Mouse (Mus musculus) embryo, embryonic 10.5 days (tissue): ENCODE measurements at regions not wholly inside any gene's neighbourhood (a gene's known extent, or its start where the extent isn't known, plus 50 kb on each side); places are given as distances from the start of the nearest gene placed in this dataset.
A peak's percentile ranks its signal among the peaks of the same experiment; 100 is the strongest.

Source experiments
- DNase-seq: peaks from one replicate; pipeline ENCODE4 v3.0.0-alpha.2; 2015; ENCODE audit warnings: low spot score

- DNase-seq: no peak
These were observed 370.9 kb downstream of the Dcdc2c start for GRCm38 (mm10) chr12:28181265-28181664.

- no peak for DNase-seq
These were observed 376.2 kb downstream of the Dcdc2c start for GRCm38 (mm10) chr12:28176016-28176415.

DNA sequence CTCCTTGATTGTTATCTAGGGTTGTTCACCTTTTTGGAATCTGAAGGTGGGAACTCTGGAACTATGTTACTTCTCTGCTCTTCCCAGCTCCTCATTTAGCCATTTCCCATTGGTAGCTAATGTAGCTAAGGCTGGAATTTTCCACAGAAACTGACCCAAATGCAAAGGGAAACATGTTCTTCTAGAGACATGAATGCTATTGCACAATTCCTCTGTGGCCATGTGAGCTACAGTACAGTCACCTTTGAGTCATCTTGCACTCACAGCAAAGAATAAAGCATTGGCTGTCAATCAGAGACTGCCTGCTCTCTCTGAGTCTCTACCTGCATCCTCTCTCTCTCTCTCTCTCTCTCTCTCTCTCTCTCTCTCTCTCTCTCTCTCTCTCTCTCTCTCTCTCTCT lies 378.1 kb downstream of the Dcdc2c start:
- no peak for DNase-seq

GRCm38 (mm10) chr12:28158786-28159185 lies 393.4 kb downstream of the Dcdc2c start:
- no peak for DNase-seq

- DNase-seq: no peak
These were observed 401.4 kb downstream of the Dcdc2c start for GRCm38 (mm10) chr12:28150759-28151158.

DNA sequence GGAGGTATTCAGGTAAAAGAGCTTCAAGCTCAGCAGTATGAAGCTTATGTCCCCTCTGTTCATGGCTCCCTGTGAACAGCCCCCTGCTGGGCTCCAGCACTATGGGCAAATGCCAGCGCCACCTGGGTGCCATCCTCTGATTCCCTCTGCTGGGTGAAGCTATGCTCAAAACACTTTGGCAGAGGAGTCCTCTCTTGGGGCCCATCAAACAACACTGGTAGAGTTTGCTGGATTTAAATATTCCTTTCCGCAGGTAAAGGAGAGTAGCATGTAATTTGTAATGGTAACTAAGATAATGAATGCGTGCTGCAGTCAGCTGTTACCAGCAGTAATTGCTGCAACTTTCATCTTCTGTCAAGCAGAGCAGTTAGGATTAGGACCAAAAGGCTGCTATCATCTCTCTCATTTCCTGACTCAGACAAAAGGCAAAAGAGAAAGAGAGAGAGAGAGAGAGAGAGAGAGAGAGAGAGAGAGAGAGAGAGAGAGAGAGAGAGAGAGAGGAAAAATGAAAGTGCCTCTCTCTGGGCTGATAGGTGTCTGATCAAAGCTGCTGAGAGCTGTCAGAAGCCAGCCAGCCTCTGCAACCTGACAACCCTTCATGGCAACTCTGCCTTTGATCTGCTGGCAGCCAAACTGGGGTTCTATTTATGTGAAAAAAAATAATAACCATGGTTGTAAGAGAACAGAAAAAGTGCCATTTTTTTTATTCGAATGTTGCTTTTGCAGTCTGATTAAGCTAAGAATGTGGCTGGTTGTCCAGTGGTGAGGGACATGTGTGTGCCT lies 416.2 kb downstream of the Dcdc2c start:
- DNase-seq: no peak

- DNase-seq: peak; percentile 64
These were observed 429.4 kb downstream of the Dcdc2c start for GRCm38 (mm10) chr12:28122766-28123165.

- DNase-seq: no peak
These were observed 432.1 kb downstream of the Dcdc2c start for GRCm38 (mm10) chr12:28120106-28120505.

GRCm38 (mm10) chr12:28090673-28091072 lies 461.5 kb downstream of the Dcdc2c start:
- DNase-seq: no peak

GRCm38 (mm10) chr12:28085460-28085859 lies 466.7 kb downstream of the Dcdc2c start:
- DNase-seq: no peak

- DNase-seq: no peak
These were observed 475.6 kb downstream of the Dcdc2c start for GRCm38 (mm10) chr12:28076606-28077005.

- peak; percentile 26 for DNase-seq
These were observed 483.6 kb downstream of the Dcdc2c start for GRCm38 (mm10) chr12:28068584-28068983.

GRCm38 (mm10) chr12:28060281-28060680 lies 491.9 kb downstream of the Dcdc2c start:
- DNase-seq: no peak

GRCm38 (mm10) chr12:28055518-28056280 lies 496.5 kb downstream of the Dcdc2c start:
- DNase-seq: peak; percentile 2

DNA sequence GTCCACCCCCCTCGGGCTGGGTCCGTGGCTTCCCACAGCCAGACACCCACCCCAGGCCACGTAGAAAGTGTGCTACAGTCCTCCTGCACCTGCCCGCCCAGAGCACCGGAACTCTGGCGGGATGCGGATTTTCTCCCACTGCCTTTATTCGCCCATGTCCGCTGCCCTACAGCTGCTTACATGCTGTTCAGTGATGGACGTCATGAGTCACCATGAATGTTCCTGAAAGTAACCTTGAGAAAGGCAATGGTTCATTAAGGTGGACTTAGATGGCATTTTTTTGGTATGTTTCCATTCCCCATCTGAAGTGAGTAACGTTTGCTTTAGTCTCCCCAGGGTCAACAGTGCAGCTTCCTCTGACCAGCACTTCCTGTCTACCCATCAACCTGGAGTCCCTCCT lies 497.8 kb downstream of the Dcdc2c start:
- no peak for DNase-seq

- peak; percentile 4 for DNase-seq
These were observed 504.2 kb downstream of the Dcdc2c start for GRCm38 (mm10) chr12:28047989-28048388.

GRCm38 (mm10) chr12:28038161-28038911 lies 513.9 kb downstream of the Dcdc2c start:
- no peak for DNase-seq

GRCm38 (mm10) chr12:27999170-27999569 lies 553.0 kb downstream of the Dcdc2c start:
- no peak for DNase-seq

GRCm38 (mm10) chr12:27992152-27992551 lies 560.0 kb downstream of the Dcdc2c start:
- no peak for DNase-seq

DNA sequence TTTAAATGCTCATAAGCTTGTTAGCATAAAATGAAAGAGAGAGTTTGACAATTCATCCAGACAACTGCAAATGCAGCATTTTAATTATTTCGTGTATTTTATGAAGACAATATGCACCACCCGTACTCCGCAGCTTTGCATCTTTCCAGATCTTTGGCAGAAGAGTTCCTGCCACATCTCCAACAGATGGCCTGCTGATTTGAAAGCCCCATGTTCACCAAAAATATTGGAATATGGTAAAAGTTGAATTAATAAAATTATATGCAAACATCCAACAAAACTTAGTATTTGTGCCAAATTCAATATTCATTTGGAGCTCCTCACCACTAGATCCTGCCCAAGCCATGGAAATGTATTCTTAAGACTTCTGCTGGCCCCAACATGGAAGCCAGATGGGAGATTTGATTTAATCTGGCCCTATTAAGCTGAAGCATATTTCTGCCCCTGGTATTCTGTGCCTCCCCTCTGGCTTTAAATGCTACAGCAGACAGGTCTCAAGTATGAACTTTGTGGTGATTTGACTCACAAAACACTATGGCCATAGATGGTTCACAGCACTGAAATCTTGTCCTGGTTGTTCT lies 567.8 kb downstream of the Dcdc2c start:
- no peak for DNase-seq

DNA sequence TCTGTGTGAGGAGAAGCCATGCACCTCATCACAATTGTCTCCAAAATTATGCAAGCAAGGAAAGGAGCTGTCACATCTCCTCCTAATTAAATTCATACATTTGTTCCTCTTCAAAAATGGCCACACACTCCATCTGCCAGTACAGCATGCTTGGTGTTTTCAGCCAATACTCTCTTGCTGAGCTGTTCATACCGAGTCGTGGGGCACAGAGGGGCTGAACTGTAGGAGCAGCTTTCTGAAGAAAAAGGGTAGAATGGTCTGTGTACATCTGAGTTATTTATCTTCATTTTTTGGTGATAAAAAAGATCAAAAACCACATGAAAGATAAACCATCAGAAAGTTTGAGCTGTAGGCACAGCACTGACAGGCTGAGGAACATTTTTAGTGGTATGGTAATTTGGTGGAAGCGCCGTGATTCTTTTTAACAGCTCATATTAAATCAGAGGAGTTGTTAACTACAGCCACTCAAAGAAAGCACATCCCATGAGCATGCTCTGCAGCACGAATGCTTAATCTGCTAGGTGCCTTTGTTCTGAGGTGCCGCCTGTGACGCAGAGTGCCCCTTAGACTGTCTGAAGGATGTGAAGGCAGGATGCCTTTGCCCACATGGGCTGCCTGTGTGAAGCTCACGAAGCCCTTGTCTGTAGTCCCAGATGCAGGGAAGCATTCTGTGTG lies 573.8 kb downstream of the Dcdc2c start:
- DNase-seq: peak; percentile 19
